Mouse (Mus musculus): ENCODE measurements around the gene Hoxd10.

Hoxd10 gene

DNA sequence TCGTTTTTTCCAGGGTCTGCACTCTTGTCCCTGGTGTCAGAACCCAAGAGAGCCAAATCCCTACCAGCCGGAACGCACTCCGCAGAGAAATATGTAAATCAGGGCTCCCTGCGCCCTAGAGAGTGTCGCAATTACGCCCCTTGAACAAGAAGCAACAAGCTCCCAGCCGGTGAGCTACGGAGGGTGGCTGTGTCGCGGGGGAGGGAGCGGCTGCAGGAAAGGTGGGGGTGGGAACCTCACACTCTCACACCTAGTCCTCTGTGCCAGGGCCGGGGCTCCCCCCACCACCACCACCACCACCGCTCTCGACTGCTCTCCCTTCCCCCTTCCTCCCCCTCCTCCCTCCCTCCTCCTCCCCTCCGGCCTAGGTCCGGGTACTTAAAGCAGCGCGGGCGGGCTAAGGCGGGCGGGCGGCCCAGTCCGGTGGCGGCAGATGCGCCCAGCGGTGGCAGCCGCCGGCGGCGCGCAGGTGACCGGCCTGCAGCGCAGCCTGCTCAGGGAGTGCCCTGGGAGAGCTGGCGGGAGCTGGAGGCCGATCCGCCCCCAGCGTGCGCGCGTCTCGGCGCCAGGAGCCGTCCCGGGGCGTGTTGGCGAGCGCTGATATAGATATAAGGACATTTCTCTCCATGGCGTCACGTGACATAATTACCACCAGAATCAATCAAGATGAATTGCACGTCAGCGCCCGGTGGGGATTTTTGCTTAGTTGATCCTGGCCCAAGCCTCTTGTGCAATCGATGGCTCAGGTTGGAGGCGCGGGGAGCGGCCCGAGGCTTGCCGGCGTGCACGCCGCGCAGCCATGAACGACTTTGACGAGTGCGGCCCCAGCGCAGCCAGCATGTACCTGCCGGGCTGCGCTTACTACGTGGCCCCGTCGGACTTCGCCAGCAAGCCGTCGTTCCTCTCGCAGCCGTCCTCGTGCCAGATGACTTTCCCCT lies 9.9 kb upstream of the Hoxd10 start:
- peak; percentile 46 for DNase-seq (ENCODE audit: low spot score)

DNA sequence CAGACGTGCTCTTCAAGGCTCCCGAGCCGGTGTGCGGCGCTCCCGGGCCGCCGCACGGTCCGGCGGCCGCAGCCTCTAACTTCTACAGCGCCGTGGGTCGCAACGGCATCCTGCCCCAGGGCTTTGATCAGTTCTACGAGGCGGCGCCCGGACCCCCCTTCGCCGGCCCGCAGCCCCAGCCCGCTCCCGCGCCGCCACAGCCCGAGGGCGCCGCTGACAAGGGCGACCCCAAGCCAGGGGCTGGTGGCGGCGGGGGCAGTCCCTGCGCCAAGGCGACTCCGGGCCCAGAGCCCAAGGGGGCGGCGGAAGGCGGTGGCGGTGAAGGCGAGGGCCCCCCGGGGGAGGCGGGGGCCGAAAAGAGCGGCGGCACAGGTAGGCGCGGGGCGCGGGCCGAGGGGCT lies 8.9 kb upstream of the Hoxd10 start:
- no peak for DNase-seq (ENCODE audit: low spot score)

- no peak for DNase-seq (ENCODE audit: low spot score)
Measured at GRCm38 (mm10) chr2:74683471-74683951, 8.2 kb upstream of the Hoxd10 start.

- DNase-seq (ENCODE audit: low spot score): no peak
Measured at GRCm38 (mm10) chr2:74684106-74684505, 7.6 kb upstream of the Hoxd10 start.

DNA sequence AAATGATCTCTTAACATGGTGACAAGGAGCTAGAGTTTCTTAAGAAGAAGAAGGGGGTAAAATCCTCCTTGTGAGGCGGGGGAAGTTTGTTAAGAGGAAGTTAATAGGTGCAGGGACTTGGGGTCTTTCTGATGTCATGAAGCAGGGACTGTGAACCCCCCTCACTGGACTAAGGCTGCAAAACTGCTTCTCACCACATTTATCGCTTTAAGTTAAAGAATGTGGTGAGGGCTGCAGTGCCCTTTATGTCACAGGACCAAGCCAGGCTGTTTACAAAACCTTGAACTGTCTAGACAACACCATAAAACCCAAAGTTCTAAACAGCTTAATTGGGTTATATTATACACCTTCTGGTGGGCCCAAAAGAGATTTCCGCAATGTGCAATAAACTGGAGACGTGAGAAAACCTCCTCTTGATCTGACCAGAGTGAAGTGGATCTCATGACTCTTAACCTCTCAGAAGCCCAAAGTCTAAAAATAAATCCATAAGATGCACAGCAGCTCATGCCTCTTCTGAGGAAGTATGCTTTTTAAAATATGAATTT lies 6.6 kb upstream of the Hoxd10 start:
- no peak for DNase-seq (ENCODE audit: low spot score)

- peak; percentile 78 for DNase-seq (ENCODE audit: low spot score)
Measured at GRCm38 (mm10) chr2:74686301-74686987, 5.3 kb upstream of the Hoxd10 start.

- no peak for DNase-seq (ENCODE audit: low spot score)
Measured at GRCm38 (mm10) chr2:74686988-74687697, 4.6 kb upstream of the Hoxd10 start.

- no peak for DNase-seq (ENCODE audit: low spot score)
Measured at GRCm38 (mm10) chr2:74687698-74688555, 3.8 kb upstream of the Hoxd10 start.

- no peak for DNase-seq (ENCODE audit: low spot score)
Measured at GRCm38 (mm10) chr2:74688795-74689573, 2.7 kb upstream of the Hoxd10 start.

DNA sequence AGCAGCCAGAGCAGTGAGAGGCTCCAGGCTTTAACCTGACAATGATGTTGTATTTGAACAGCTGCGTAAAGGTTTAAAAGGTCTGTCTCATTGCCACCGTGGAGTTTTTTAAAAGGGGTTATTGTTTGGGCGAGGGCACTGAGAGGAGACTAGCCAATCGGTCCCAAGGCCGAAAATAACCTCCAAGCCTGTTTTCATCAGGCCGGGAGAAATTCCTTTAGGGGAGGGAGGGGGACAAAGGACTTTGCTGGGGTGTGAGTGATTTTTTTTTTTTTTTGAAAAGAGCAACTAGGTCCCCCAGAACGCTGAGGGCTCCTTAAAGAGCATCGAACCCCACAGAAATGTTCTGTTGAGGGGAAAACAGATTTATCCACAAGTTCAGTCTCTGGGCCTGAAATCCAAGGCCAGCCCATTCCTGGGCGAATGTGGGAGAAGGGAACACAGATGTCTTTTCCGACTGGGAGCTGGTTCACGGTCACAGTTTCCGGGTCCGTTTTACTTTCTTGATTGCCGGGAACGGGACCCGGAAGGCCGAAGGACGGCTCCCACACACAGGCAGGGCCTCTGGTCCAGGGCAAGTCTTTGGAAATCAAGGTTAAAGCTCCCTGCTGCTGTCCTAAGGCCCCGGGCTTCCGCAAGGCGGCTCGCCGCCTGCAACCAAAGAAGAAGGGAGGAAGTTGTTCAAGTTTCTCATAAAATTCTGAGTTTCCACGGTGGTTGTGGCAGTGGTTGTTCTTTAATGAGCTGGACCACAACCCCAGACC lies 2.0 kb upstream of the Hoxd10 start:
- DNase-seq (ENCODE audit: low spot score): no peak

DNA sequence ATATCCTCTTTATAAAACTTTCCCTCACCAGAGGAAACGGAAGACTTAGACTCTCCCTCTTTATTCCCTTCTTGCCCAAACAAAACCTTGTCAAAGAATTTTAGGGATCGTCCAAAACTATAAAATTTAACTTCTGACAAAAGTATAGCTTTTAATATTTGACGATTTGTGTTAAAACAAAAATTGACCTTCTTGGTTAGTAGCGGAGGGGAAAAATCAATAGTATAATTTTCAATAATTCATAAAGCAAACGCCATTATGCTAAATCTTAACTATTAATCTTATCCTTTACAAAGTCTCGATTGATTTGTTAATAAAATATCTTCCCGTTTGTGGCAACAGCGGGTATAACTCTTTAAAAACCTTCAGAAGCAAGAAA lies 1.4 kb upstream of the Hoxd10 start:
- DNase-seq (ENCODE audit: low spot score): no peak

DNA sequence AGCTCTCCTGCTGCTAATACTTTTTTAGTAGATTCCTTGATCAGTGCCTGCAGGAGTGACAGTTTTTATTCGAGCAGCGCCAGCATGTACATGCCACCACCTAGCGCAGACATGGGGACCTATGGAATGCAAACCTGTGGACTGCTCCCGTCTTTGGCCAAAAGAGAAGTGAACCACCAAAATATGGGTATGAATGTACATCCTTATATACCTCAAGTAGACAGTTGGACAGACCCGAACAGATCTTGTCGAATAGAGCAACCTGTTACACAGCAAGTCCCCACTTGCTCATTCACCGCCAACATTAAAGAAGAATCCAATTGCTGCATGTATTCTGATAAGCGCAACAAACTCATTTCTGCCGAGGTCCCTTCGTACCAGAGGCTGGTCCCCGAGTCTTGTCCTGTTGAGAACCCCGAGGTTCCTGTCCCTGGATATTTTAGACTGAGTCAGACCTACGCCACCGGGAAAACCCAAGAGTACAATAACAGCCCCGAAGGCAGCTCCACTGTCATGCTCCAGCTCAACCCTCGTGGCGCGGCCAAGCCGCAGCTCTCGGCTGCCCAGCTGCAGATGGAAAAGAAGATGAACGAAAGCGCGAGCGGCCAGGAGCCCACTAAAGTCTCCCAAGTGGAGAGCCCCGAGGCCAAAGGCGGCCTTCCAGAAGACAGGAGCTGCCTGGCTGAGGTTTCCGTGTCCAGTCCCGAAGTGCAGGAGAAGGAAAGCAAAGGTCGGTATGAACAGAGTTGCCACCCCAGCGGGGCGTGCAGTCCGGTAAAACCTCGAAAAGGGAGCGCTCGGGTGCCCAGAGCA lies 477 bp downstream of the Hoxd10 start:
- DNase-seq (ENCODE audit: low spot score): no peak

- DNase-seq (ENCODE audit: low spot score): no peak
Measured at GRCm38 (mm10) chr2:74692808-74693431, 1.2 kb downstream of the Hoxd10 start.

DNA sequence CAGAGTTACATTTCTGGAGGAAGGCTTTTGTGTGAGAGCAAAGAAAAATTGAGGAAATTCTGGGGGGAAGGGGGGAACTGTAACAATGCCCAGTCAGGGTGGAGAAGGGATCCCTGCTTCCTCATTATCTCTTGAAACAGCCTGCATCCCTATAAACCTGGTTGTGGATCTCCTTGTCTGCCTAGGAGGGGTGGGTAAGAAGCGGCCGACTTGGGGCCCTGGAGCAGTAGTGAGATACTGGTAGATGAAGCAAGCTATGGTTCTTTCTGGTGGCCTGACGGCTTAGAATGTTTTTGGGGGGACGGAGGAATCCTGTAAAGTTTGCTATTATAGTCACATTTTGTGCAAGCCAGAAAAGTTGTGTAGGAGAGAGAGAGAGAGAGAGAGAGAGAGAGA lies 1.7 kb downstream of the Hoxd10 start:
- DNase-seq (ENCODE audit: low spot score): no peak

- no peak for DNase-seq (ENCODE audit: low spot score)
Measured at GRCm38 (mm10) chr2:74694066-74694465, 2.3 kb downstream of the Hoxd10 start.

- no peak for DNase-seq (ENCODE audit: low spot score)
Measured at GRCm38 (mm10) chr2:74695383-74695782, 3.7 kb downstream of the Hoxd10 start.

DNA sequence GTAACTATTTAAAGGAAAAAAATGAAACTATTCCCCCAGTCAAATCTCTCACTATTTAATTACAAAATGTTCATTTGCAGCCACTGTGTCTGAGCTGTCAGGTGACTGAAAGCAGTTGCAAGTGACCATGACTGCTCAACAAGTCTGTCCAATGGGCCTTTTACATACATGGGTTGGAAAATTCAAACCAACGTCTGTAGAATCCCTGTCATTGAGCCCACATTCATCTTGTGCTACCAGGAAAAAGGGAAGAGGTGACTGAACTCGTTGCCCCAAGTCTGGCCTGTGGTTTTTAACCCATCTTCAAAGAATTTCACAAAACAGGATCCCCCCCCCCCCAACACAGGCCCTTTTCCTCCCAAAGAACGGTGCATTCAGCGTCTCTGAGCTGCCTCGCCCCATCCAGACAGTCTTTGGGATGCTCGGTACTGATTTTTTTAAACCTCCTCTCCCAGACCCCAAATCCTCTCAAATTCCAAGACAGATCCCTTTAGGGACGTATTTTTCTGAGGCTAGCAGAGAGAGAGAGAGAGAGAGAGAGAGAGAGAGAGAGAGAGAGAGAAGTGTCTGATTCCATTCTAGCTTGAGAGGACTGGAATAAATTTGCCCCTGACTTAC lies 4.2 kb downstream of the Hoxd10 start:
- no peak for DNase-seq (ENCODE audit: low spot score)

Measured in urinary bladder, postnatal 14 days (tissue).